Mouse (Mus musculus) thymus, adult 2 months (tissue): ENCODE results near the gene Abcb1a.

Experiments
- CTCF ChIP-seq: fragments of 200-500 bp; IDR thresholded peaks from 2 replicates; pipeline ENCODE4 v1.5.1; 2012; ENCODE audit warnings: mild to moderate bottlenecking, control low read depth, low read length, moderate library complexity, borderline replicate concordance; ENCODE audit not compliant: control insufficient read depth, poor library complexity, insufficient read depth; ENCODE audit errors: extremely low read depth
- POLR2A ChIP-seq: fragments of 200-500 bp; IDR thresholded peaks from 2 replicates; pipeline ENCODE4 v1.6.1; 2012; ENCODE audit warnings: mild to moderate bottlenecking, low read length, control low read depth, moderate library complexity; ENCODE audit not compliant: control insufficient read depth, poor library complexity, insufficient read depth; ENCODE audit errors: extremely low read depth

DNA sequence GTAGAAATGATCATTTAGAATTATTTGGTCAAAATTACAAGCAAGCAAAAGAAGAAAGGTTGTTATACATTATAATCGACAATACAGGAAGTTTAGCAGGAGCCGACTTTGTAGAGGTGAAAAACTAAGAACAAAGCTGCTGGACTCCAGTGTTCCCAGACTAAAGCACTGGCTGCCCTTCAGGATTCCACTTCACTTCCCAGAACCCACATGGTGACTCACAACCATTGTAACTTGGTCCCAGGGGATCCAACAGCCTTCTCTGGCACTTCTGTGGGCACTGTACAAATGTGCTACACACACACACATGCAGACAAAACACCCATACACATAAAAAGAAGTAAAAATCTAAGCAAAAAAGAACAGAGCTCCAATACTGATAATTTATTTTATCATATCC, 118.9 kb downstream of the Abcb1a start:
- TF ChIP-seq CTCF: no peak
- TF ChIP-seq POLR2A: no peak
